Mouse (Mus musculus) liver, adult (tissue): ENCODE measurements around the gene Tank.
A peak's percentile ranks its signal among the peaks of the same experiment; 100 is the strongest.

Experiments used
- GATA4 ChIP-seq: IDR thresholded peaks from 2 replicates; pipeline ENCODE4 v1.6.1; 2014; ENCODE audit warnings: mild to moderate bottlenecking, low read length; ENCODE audit not compliant: insufficient replicate concordance

Tank gene

DNA sequence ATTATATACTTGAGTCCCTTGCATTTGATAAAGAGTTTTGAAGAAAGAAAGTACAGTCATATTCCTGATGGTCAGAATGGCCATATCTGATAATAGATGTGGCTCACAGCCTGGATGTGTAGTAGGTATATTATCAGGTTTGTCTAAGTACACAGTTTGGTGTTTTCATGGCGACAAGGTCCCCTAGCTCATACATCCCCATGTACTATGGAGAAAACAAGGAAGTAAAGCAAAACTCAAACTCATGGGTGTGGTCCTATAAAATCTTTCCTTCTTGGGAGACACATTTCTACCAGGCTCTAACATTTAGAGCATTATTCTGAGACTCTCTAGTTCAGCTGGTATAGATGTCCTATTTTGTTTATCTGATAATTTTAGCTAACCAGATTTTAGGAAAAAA, 21.3 kb downstream of the Tank start:
- no peak for TF ChIP-seq GATA4

DNA sequence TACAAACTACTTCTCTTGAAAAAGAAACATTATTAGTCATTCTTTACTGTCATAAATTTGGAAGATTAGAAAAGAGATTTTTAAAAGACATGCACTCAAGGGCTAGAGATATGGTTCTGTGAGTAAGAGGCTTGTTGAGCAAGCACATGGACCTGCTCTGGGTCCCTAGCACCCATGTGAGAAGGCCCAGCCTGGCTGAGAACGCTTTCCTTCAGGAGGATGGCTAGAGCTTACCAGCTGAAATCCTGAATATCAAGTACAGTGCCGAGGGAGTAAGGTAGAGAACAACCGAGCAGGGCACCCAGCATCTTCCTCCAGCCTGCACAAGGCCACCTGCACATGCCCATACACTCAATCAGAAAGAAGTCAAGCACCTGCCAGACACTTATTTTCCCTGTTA, 25.1 kb downstream of the Tank start:
- no peak for TF ChIP-seq GATA4

DNA sequence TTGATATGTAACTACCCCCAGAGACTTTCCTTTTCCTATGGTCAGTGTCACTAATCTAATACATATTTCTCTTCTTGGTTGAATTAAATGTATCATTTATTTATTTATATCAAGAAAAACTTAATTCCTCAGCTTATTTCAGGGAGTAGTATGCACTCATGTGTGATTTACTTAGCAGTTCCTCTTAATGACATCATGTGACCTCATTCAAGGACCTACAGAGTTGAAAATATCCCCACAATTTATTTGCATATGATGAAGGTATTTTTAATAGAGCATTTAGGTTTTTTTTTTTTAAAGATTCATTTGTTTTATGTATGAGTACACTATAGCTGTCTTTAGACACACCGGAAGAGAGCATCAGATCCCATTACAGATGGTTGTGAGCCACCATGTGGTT, 28.6 kb downstream of the Tank start:
- no peak for TF ChIP-seq GATA4

DNA sequence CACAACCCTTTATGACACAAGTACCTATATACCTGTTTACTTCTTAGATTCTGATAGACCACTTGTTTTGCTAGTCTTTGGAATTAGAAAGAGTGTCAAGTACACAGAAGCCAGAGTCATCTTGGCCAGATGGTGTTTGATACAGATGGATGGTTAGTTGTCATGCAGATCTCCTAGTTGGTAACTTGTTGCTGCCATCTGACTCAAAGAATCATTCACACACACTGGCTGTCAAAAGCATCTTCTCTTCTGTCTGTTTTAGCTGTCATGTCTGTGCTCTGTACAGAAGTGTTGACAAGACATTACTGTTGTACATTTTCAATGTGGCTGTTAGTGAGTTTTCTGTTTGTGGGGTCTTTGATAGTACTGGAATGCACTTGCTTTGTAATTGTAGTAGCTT, 45.6 kb downstream of the Tank start:
- no peak for TF ChIP-seq GATA4

DNA sequence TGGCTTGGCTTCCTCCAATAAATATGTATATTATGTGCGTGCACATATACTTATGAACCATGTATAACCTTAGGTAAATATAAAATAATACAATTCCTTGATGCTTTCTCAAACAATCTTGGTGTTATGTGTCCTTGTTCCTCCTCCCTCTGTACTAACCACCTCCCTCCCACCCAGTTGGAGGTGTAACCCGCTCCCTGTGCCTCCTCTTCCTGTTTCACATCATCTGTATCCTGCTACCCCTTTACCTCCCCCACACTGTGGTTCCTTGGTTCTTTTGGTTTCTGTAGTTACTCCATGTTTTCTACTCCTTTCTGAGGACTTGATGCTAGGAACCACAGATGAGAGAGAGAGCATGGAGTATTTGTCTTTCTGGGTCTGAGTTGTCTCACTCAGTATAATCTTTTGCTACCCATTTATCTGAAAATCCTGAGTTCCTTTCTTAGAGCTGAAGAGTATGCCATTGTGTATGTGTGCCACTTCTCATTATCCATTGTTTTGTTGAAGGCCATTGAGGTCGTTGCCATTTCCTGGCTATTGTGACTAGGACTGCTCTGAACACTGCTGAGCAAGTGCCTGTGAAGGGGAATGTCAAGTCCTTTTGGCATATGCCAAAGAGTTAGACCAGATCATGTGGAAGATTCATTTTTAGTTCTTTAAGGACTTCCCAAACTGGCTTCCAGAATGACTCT, 52.6 kb downstream of the Tank start:
- no peak for TF ChIP-seq GATA4

DNA sequence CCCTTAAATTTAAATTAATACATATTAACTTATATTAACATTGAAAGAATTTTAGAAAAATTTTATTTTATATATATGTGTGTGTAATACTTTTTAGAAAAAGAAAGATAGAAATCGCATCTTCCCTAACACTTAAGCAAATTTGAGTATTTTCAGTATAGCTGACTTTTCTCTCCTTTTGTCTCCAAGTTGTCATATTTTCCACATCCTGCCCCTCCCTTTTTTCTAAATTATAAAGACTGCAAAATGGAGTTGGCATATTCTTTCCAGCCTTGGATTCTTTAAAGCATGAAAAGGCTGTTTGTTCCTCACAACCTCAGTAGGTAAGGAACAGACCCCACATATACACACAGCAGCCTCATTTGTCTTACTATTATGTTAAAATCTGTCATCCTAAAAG, 56.7 kb downstream of the Tank start:
- TF ChIP-seq GATA4 = no peak

DNA sequence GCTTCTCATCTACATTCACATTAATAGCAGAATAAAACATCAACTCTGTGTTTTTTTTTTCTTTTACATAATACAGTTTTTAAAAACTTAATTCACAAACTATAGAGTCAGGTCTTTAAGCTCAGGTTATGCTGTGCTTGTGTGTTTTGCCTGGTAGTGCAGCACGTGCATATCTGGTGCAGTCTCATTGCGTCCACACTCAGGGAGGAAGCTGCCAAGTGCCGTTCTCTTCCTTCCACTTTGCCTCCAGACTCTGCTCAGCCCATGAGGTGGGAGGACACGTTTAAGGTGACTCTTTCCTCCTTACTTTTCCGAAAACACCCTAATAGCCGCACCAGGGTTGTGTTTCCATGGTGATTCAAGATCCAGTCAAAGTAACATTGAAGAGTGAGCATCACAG, 59.8 kb downstream of the Tank start:
- no peak for TF ChIP-seq GATA4

DNA sequence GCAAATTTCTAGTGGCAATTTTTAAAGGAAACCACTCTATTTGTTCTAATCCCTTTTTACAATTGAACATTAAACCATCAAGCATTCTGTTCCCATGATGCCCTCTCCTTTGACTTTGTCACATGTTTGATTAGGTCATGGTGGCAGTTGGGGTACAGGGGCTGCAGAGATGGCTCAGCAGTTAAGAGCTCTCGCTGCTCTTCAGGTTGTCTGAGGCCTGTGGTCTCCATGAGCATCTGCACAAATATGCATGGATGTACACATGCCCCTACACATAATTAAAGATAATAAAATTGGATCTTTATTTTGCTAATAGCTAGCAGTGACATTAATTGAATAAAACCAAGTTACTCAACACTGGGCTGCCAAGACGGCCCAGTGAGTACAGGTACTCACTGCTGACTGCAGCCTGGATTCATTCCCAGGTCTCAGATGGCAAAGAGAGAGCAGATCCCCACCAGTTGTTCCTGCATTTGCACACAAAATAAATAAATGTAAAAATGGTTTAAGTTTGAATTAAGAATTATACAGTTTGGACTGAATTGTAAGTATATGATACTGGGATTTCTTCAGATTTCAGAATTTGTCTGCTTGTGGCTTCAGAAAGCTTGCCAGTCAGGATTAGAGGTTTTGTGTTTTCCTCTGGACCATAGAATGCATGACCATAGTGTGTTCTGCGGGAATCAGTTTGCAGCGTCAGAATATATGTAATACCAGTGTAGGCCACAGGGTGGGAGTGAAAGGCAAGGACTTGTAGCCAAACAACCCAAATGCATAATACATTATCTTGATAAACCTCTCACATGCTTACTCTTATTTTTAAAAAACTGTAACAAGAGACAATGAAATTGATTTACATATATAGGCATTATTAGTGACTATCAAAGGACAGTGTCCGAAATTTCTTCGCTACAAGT, 64.3 kb downstream of the Tank start:
- TF ChIP-seq GATA4 = no peak

DNA sequence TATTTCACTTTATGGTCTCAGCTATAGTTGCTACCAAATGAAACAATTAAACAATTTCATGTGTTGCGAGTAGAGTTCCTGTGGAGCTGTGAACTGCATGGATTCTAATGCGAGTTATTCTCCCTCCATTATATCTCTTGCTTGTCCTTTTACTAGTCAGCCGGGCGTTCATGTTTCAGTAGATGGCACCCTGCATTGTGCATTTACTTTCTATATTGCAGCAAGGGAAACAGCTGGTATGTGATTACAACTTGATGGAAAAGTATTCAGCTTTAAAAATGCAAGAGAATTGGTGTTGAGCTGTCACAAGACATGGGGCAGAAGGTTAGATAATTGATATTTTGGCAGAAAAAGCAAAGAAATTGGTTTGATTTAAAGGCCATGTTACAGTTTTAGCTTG, 72.8 kb downstream of the Tank start:
- no peak for TF ChIP-seq GATA4

DNA sequence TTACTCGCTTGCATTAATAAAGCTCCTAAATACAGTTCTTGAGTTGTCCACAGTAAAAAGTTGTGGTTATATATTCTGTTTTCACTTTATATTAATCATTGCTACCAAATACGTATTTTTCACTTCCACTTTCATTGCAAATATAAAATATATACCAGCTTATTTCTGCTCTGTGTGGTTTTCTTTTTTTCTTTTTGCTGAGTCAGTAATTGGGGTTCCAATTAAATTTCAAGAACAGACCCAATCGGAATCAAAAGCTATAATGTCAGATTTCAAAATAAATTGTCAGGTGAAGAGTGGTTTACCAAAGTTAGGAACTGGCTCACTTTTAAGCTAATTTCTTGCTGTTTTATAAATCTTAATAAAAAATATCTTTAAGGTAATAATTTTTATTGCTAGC, 73.3 kb downstream of the Tank start:
- TF ChIP-seq GATA4 = no peak

DNA sequence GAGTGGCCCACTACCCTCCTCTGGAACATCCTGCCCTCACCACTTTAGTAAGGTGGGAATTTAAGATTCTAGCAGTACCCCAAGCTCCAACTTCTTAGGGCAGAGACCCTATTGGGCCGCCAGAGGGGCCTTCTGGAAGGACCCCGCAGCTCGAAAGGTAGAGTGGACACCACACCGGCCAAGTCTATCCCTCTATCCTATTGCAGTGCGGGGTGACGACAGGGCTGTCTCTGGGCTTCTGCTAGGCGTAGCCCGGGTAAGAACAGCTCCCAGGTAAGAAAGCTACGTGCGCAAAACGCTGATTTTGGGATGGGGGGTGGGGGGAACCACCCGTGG, 76.6 kb downstream of the Tank start:
- no peak for TF ChIP-seq GATA4

DNA sequence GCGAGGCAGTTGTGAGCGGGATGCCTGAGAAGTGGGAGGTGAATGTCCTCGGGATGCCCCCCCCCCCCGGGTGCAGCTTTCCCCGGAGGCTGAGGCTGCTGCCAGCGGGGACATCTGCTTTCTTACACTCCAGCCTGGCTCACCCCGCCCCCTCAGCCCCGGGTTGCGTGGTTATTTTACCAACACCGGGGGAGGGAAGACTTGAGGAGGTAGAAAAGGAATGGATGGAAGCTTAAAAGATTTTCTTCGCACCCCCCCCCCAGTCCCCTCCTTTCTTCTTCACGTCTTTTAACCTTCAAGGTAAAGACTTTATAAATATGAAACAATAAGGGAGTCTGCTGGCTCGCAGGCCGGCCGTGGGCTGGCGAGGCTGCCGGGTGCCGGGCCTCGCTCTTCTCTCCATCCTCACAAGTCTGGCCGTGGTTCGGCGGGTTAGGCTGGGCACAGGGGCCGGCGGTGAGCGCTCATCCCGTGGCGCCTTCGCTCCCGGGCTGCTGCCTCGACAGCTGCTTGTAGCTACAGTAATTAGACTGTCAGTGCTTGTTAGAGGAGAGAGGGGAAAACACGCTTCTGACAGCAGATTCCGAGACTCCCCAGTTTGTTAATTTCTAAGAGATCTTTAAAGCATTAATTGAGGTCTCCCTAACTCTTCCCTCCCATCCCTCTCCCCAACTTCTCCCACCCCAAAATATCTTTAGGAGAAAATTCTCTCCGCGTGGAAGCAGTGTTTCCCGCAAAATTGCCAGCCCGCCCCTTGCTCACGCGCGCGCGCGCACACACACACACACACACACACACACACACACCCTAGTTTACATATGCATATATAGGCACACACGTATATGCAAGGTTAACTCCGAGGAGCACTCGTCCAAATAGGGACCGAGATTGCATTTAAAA, 77.2 kb downstream of the Tank start:
- no peak for TF ChIP-seq GATA4

DNA sequence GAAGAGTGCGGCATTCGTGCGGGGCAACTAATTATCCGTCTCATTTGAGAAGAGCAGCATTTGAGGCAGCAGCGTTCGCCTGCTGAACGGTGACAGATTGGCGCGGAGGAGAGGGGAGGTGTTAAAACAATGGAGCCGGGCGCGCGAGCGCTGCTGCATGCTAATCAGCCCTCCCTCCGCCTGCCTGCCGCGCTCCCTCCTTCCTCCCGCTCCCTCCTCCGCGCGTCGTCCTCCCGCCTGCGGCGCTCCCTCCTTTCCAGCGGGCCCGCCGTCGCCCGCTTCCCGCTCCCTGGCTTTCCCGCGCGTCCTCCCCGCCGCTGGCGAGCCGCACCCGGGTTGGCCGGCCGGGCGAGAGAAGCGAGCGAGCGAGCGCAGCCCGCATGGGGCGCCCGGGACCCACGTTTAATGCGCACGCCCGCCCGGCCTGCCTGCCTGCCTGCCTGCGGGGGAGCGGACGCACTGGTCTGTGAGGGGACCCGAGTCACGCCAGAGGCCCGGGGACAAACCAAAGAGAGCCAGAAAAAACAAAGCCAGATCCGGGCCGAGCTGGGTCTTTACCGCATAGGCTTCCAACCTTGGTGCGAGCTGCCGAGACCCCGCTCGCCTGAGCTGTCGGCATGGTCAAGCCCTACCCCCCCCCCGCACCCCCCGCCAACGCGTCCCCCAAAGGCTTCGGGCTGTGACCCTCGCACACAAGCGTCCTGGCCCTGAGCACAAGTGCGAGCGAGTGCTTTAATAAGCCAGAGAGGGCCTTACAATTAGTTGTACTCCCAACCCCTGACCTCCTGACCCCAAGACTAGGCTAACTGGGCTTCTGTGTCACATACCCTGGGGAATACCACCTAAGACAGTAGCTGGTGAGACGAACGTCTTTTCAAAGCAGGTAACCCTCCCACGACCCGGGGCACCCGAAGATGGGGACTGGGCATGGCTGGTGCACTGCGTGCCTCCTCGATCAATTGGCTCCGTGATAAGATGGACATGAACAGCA, 78.3 kb downstream of the Tank start:
- TF ChIP-seq GATA4 = peak; percentile 15; the same call in 1 of the 2 replicates

DNA sequence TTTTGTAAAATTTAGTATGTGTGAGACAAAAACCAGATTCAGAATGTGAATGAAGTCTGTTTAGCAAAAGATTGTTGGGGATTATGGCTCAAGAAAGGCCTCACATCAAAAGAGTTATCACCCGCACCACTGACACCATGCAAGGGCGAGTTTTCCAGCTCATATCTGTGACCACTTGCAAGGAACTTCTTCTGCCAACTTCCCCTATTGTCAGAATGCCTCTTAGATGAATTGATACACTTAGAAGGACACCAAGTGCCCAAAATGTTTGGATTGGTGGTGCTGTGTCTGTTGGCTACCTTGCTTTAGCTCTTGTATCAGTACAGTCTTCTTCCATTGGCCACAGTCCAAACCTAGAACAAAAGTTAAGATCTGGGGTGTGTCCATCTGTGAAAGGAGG, 80.9 kb downstream of the Tank start:
- TF ChIP-seq GATA4 = no peak
